Mouse (Mus musculus): ENCODE data around the gene 5730480H06Rik.

The 5730480H06Rik gene

DNA sequence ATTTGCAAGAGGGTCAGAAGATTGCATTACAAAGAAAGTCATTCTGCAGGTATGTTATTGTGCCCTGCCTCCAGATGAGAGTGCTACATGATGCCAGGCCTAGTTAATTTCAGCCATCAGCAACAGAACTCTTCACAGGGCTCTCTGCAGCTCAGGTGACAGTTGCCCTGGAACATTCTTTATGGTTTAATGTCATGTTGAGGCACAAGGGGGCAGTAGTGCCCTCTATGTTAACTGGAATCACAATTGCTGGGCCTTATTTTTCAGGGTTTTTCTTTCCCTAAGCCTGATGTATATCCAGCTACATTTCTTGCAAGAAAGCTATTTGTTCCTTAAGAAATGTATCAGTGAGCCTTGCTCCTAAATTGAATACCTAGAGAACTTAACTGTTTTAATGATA is 102.7 kb downstream of the 5730480H06Rik start:
- DNase-seq: no peak

DNA sequence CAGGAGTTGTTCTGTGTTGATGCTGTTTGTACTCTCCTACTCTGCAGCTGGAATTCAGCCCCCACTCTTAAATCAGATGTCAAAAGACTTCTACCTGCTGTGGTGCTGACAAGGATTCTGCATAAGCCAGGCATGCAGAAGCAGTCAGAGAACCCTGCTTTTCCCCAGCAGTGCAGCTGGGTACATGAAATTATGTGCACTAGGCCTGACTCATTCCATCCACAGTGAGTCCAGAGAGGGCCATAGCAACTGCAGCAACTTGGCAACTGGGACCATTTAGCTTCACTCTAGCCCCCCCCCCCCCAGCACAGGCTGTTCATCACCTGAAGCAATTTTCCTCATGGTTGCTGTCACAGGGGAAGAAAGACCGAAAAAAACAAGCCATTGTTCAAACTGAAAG is 121.1 kb downstream of the 5730480H06Rik start:
- no peak for DNase-seq

GRCm38 (mm10) chr5:48460221-48460620 is 132.5 kb downstream of the 5730480H06Rik start:
- no peak for DNase-seq
